Mouse (Mus musculus): ENCODE results near the gene G6pc2.

DNA sequence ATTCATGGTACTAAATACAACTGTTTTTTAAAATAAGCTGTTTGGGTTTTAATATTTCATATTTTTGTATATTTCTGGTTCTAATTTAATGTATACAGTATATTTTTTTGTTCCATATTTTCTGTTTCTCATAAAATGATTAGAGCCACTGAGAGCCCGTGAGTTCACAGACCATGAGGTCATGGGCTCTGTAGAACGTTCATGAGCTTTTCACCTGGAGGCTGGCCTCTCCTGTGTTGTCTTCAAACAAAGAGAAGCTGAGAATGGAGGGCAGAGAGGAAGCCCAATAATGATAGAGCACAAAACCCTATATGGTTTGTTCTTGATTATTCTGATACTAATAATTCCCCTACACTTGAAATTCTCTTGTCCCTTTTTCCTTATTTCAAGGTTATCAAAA lies 13.9 kb downstream of the G6pc2 start:
- TF ChIP-seq POLR2A (IDR thresholded peaks at IDR 0.05; ENCODE audit: insufficient read depth, low read length) (no peak), CTCF (IDR thresholded peaks at IDR 0.05; ENCODE audit: low read depth, low read length) (no peak)

All from ES-Bruce4 (cell line).